Mouse (Mus musculus) layer of hippocampus, adult 18-20 months (tissue): ENCODE results near the gene Bdp1. TPM values are rescaled to one million over a fixed set of nuclear protein-coding genes. Genes with fewer than 3 reads are reported as not detected.
"Not testable (repeated sequence)": the region's sequence is repeated elsewhere in the genome, so short reads cannot be mapped to it uniquely, and the experiment has no call there.

ENCODE experiments used
- DNase-seq, 2 experiments: peaks; one replicate each; pipeline ENCODE4 v3.0.0; 2022; ENCODE audit warnings: low spot score in 2 of 2
- long read RNA-seq: library from polyadenylated mRNA; stranded (forward); transcript quantifications from one replicate; pipeline ENCODE4 v2.0.0, GENCODE M21; 2021
- total RNA-seq, 2 experiments: library from RNA; stranded (reverse); gene quantifications; 2 replicates each; pipeline ENCODE4 v1.2.3; 2021

Bdp1 gene
- 10 to 100 TPM; 30.5 to 41.7 TPM for total RNA-seq
- long read RNA-seq, partial matches to known transcripts: 2 of 4 reads
- long read RNA-seq, other reads (novel, unspliced or antisense): 2 of 4 reads

DNA sequence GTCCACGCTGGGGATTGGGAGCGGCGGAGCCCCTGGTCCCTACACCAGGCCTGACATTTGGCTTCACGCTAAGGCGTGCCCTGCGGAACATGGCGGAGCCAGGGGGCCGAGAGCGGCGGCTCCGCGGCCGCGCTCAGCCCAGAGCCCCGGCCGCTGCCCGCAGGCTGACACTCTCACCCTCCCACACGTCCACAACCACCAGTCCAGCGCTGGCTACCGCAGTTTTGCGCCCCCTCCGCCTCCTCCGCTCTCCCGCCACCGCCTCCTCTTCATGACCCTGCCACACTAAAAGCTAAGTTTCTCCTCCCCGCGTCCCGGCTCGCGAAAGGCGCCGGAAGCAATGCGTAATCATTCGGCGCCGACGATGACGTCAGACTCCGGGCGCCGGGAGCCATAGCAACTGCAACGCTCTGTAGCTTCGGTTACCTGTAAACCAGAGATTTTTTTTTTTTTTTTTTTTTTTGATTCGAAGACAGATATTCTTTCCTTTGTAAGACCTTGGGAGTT, at the start of gene Bdp1:
TSS of gene Bdp1 (minus strand) at position 323 of the 507 bp plus-strand sequence.
- DNase-seq: peak; percentile 88 to 97

GRCm38 (mm10) chr13:100152659-100153058, 48.8 kb upstream of the Bdp1 start:
- no peak for DNase-seq

- no peak for DNase-seq
These were observed 37.9 kb upstream of the Bdp1 start for GRCm38 (mm10) chr13:100141646-100142314.

GRCm38 (mm10) chr13:100125258-100125643, 21.4 kb upstream of the Bdp1 start:
- DNase-seq: no peak

GRCm38 (mm10) chr13:100124423-100125257, 20.8 kb upstream of the Bdp1 start, which contains the start of gene Smn1:
TSS of gene Smn1 (plus strand) at chr13:100124852.
- peak; percentile 94 to 98 for DNase-seq

GRCm38 (mm10) chr13:100123970-100124369, 20.1 kb upstream of the Bdp1 start:
- no peak for DNase-seq

GRCm38 (mm10) chr13:100112218-100112972, 8.5 kb upstream of the Bdp1 start:
- peak in 1 of 2 experiments; percentile 37 for DNase-seq

GRCm38 (mm10) chr13:100107652-100108472, 4.0 kb upstream of the Bdp1 start, which contains the start of gene Serf1:
TSS of gene Serf1 (plus strand) at chr13:100108012.
- DNase-seq: peak; percentile 63 to 82

DNA sequence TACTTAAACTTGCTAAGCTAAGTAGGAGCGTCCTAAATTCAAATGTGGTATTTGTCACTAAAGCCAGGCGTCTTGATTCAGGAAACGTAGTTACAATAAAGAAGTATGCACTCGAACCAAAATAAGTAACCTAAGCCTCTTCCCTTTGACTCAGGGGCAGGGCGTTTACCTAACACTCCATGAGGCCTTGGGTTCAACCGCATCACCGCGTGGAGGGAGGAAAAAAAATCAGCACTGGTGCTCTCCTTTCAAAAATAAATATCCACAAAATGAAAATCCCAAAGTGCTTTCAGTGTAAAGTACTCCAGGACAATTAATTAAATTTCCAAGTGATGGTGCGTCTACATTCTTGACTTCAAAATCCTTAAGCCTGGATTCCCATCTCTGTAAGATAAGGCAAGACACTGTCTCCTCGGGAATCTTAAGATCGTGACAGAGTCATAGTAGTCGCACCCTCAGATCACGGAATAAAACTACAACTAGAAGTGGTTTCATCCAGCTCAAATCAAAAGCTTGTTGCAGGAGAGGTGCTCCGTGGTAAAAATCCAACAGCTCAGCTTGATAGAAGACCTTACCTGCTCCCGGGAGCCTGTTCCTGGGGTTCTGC, 715 bp downstream of the Bdp1 start:
- no peak for DNase-seq

- no peak for DNase-seq
These were observed 5.1 kb downstream of the Bdp1 start for GRCm38 (mm10) chr13:100098808-100099207.

GRCm38 (mm10) chr13:100071473-100071872, 32.4 kb downstream of the Bdp1 start:
- no peak for DNase-seq

DNA sequence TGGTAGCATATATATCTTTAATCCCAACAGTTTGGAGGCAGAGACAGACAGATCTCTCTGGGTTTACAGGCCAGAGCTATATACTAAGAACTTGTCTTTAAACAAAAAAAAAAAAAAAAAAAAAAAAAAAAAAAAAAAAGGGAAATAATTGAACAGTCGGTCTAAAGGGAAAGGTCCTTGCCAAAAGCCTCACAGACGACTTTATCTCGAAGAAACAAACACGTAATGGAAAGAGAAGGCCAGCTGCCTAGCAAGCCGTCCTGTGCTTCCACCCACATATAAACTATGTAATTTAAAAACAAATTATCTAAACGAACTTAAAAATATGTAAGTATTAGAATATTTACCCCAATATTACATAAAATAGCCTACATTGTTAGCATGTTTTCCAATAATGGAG, 36.0 kb downstream of the Bdp1 start:
- DNase-seq: no peak

GRCm38 (mm10) chr13:100063936-100064335, 39.9 kb downstream of the Bdp1 start:
- DNase-seq: no peak

DNA sequence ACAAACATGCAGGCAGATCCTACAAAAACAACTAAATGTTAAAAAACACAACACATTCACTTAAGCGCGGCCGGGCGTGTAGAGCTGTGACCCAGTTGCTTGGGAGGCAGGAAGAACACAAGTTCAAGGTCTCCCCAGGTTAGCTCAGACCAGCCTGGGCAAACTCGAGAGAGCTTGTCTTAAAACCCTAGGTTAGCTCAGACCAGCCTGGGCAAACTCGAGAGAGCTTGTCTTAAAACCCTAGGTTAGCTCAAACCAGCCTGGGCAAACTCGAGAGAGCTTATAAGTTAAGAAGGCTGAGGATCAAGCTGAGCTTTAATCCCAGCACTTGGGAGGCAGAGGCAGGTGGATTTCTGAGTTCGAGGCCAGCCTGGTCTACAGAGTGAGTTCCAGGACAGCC, 46.1 kb downstream of the Bdp1 start:
- DNase-seq: not testable (repeated sequence)

DNA sequence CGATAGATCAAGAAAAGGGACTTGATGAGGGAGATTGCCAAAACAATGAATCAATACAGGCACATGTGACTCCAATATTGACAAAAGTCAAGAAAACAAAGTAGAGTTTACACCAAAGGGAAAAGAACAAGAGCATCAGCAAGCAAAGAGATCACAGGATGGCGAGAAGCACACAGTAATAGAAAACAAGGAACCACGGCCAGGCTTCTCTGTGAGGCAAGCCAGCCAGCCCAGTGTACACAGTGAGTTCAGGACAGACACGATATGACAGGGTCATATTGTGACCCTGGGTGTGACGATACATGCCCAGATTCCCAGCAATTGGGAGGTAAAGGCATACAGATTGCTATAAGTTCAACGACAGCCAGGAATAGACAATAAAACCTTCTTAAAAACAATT, 77.9 kb downstream of the Bdp1 start:
- DNase-seq: no peak

DNA sequence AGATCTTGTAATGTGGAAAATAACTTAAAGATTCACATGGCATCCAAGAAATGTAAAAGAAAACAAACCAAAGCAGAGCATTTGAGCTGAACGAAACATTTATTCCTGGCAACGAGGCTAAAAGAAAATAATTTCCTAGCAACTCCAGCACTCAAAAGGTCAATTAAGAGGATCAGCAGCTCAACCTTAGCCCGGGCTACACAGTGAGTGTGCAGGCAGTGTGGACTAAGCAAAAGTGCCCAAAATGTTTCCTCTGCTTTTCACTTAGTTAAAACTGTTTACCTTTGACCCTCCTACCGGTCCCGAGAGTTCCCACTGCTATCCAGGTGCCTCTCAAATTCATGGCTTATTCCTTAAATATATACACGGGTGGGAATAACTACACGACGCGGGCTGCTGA, 87.0 kb downstream of the Bdp1 start:
- DNase-seq: no peak

DNA sequence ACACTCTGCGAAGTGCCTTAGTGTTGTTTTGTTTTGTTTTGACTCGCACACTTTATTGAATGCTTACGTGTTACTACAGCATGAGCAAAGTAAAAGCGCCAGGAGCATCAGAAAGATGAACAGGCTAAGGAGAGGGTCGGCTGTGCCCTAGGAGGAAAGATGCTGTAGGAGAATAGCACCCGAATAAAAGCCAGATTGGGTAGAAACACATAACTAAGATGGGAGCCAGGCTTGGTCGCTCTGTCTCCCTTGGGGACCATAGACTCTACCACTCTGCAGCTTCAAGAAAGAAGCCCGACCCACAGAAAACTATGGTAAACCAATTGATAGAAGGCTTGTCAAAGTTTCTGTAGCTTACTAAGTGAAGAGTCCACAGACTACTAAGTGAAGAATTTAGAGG, 87.9 kb downstream of the Bdp1 start:
- no peak for DNase-seq

DNA sequence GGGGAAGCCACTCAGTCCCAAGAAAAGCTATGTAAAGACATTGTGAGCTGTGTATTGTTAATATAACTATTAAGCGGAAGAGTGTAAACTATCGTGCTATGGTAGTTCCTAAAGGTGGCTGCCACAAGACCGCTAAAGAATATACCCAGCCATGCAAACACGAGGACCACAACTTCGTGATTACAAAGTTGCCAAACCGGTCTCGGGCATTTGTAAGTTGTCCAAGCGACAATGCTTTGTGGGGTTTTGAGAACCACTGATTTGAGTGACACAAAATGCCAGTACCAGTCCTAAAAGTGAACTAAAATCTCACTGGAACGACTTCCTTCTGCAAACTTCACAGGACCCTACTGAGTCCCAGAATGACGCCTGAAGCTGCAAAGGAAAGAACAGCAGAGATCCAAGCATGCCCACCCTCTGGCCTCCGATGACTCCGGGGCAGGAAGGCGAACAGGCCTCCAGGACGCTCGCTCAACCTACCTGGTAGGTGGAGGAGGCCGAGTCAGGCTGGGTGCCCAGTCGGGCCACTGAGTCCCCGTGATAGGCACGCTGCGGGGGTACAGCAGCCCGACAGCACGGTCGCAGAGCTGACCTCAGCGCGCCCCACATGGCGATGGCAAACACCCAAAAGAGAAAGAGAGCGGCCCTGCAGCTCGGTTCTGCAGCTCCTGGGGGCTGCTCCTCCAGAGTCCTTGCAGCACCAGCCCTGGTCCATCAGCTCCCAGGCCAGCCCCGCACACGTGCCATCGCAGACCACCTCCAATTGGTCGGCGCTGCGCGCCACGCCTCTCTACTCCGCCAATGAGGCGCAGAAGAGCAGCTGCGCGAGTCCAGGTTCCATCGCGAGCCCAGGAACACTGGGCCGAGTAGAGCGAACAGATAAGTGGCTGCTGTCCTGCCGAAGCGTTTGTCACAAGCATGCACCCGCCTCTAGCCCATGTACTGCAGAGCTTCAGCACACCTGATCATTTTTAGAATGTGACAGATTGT, 88.7 kb downstream of the Bdp1 start, which contains the start of gene Mccc2:
TSS of gene Mccc2 (minus strand) at position 734 of the 990 bp plus-strand sequence.
- peak; percentile 71 to 83 for DNase-seq
